Mouse (Mus musculus) thymus, postnatal 25 days (tissue): ENCODE data around the gene Prkce.

ENCODE experiments used
- DNase-seq: peaks from one replicate; pipeline ENCODE4 v3.0.0; 2022

Gene Prkce

DNA sequence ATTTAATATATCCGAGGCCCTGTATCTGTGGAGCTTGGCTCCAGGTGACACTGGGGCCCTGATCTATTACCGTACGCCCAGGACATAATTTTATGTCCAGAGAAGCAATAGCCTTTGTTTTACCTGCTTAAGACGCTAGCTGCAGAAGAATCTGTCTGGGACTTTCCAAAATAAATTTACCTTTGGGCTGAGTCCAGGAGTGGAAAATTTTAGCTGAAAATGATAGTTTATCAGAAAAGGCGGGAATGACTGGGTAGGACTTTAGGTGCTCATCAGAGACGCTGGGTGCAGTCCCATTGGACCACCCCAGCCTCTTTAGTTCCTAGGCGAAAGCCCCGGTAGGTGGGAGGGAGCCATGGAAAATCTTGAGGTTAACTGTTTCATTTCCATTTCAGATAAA, 58.6 kb downstream of the Prkce start:
- DNase-seq, result no peak

DNA sequence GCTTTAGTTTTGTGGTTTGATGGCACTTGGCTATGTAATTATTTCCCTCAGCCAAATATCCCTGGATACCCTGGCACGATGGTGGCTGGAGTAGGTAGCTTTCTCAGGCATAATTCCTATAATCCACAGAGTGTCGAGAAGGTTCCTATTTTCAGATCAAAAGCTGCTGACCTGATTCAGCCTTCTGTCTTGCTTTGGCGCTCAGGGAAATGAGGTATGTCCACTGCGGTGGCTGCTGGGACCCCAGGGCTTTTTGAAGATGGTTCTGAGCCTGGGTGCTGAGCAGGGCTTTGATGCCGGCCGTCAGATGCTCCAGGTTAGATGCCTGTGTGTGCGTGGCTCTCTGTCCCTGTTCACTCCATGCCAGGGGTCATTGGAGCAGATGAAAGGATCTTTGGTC, 59.0 kb downstream of the Prkce start:
- DNase-seq, result no peak

DNA sequence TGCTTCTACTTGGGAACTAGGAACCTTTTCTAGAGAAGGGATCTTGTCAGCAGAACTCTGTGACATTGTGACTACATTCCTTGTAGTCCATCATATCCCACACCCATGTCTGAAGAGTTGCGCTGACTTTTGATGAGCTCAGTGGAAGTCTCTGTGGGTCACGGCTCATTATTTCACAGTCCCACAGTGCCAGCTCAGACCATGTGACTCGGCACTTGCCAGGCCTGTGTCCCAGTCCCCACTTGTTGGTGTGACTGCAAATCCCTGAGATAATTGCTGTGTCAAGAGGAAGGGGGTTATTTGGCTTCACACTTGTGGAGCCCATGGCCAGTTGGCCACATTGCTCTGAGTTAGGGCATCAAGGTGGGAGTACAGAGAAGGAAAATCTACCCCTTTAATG, 59.8 kb downstream of the Prkce start:
- no peak for DNase-seq

DNA sequence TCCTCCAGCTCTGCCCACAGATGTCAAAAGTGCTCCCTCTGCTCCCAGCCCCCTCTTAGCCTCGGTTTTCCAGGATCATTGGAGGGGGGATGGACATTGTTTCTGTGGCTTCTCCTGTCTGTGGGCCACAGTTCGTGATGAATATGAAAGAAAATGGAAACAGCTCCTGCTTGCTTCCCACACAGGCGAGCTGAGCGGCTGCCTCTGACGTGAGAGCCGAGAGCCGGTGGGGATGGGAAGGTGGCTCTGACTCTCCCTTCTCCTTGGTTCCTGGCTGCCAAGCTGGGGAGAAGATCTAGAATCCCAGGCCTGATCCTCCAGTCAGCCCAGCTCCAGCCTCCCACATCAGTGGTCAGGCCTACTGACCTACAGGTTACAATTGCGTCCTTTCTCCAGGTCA, 61.3 kb downstream of the Prkce start:
- DNase-seq, result no peak

DNA sequence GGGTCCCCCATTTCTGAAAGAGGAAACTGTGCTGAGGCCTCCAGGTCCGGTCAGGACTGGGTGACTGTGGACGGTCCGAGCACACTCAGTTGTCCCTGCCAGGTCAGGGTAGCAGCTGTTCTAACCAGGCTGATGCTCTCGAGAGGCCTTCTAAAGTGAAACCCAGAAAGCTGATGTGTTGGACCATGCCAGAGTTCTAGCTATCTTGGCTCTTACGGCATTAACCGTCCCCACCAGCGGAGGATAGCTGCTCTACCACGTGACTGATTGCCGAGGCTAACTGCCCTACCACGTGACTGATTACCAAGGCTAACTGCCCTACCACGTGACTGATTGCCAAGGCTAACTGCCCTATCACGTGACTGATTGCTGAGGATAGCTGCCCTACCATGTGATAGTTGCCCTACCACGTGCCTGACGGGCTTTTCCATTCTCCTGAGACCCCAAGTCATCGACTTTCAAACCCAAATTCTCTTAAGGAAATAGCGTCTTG, 62.6 kb downstream of the Prkce start:
- DNase-seq, result no peak

DNA sequence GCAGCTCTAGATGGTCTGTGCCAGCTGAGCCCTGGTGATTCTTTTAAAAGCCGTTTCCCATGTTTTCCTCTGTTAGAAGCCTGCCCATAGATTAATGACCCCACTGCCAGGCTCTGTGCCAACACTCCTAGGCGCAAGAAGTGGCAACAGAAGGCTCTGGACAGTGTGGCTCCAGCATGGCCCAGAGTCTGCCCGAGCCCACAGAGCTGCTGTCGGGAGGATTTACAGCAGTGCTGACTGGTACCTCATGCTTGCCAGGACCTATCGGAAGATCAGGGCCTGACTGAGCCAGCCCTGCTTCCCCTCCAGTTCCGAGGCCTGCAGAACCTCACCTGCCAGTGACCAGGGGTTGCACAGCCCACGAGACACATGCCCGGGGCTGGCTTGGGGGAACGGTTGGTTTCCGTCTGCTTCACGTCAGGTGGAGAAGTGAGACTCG, 64.2 kb downstream of the Prkce start:
- DNase-seq, result no peak

DNA sequence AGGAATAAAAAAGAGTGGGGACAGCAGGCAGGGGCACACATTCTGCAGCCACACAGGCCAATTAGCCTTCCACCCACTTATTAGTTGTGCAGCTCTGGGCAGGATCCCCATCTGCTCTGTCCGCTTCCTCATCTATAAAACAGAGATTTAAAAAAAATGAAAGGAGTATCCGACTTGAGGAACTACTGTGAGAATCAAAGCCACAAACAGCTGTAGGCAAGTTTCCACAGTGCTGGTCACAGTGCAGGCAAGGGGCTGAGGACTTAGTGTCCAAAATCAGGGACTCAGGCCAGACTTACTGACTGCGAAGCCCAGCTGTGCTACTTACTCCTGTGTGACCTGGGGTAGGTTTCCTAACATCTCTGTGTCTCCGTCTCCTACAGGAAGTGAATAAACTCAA, 64.7 kb downstream of the Prkce start:
- DNase-seq, result no peak

DNA sequence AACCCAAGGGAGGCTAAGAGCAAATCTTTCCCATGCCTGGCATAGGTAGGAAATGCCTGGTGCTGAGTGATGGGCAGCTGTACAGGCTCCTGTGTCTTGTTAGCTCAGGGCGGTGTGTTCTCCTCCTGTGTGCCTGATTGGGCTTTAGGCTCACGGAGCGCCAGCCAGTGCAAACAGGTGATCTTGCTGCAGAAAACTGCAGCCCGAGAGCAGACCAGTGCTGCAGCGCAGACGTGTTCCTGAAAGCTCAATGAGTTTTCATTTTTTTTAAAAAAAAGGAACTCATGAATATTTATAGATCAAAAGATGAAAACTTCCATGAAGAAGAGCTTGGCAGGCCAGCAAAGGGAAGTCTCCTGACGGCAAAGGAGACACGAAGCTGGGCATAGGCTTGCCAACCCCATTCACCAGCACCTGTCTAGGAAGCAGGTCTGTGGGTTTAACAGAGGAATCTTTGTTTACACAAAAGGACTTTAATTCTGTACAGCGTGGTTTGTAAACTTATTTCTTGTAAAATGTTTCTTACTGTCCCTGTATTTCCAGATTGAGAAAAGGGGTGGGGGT, 67.1 kb downstream of the Prkce start:
- no peak for DNase-seq

DNA sequence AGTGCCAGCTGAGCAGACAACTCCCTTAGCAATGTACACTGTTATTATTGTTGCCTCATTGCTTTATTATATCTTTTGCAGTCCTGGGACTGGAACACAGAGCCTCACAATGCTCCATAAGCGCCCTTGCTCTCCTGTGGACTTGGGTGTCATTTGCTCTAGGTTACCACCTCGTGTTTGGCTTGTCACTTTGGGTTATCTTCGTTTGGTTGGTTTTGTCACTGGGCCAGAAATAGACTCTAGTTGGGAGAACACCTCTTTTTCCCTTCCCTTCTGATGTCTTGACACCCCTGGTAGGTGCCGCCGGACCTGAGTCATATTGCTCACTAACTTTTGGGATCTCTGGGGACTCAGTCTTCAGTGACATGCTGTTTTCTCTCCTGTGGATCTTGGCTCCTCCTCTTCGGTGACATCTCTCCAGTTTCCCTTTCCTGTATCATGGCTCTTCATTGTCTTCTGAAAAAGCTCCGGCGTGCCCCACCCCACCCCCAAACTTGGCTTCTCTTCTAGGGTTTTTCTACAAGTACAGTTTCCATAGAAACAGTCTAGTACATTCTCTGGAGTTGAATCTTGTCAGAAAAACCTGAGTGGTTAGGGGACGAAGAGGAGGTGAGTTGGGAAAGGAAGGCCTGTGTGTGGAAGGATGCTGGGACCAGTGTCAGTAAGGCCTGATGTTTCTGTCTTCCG, 68.6 kb downstream of the Prkce start:
- no peak for DNase-seq

DNA sequence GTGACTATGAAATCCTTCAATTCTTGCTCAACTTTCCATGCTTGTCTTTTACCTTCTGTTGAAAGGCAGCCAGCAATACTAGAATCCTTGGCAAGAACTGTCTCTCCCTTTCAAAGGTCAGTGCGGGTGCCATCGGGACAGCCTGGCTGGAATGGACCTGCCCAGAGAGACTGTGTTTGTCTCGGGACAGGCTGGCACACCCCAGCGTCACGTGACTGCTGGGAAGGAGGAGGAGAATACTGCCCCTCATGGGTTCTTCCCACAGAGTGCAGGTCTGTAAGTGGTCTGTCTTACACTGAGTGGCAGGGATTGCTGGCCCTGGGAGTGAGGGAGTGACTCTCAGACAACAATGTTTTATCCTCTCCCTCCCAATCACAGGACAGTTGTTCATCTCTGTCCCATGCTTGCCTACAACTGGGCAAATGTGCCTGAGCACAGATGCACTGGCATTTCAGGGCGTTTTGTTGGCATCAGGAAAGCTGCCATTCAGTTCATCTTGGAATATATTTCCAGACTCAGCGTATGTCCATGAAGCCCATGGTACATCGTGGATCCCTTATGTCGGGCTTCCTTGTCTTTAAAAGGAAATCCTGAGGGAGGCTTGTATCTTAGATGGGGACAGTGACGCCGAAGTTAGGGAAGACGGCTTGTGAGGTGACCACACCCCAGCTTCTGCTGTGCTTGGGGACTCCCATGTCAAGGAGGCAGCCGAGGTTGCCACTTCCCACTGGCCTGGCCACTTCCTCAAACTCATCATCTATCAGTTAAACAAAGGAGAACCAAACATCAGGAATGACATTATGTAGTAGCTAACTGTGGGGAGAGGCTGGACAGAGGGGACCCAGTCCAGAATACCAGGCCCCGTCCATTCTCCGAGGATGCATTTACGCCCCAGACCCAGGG, 69.5 kb downstream of the Prkce start:
- DNase-seq, result no peak

DNA sequence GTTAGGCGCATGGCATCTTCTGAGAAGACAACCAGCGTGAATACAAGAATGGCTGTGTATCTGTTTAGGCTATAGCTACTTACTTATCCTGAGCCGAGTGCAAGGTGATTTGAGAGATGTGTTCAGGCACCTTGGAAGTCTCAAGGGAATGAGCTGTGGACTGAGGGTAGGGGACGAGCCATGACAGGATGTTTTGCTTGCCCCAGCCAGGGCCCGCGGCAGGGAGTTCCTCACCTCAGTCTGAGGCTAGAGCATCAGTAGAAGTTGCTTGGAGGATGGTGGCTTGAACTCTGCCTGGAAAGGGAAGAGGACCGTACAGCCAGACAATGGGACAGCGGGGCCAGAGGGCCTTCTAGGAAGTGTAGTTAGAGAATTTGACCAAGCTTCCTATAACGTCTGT, 74.7 kb downstream of the Prkce start:
- DNase-seq, result no peak

DNA sequence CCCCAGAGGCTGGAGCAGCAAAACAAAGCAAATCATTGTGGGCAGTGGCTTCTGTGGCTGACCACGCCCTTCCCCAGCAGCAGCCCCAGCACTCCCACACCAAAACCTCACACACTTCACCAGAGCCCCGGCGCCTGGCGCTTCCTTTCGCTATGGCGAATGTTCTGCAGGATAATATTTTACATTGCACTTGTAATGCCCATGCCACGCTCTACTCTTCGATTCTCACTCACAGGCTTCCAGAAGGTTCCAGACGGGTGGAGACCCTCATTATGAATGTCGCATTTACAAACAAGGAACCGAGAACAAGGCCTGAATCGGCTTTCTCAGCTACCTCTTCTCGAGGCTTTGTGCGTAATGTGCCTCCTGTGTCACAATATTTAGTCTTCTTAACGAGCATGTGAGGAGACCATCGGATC, 75.5 kb downstream of the Prkce start:
- DNase-seq, result no peak

DNA sequence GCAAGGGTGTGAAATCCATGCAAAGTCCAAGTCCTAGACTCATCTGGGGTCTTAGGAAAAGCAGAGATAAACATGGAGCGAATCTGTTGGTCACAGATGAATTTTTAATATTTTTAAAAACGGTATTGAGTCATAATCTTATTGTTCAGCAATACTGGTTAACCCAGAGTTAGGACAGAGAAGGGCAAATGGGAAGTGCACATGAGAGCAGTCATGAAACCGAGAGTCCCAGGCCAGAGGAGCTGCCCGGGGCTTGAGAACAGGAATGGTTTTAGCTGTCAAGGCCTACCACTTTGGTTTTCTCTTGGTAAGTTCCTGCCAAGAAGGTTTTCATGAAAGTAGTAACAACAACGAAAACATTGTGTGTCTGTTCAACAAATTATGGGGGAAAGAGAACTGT, 76.8 kb downstream of the Prkce start:
- no peak for DNase-seq

DNA sequence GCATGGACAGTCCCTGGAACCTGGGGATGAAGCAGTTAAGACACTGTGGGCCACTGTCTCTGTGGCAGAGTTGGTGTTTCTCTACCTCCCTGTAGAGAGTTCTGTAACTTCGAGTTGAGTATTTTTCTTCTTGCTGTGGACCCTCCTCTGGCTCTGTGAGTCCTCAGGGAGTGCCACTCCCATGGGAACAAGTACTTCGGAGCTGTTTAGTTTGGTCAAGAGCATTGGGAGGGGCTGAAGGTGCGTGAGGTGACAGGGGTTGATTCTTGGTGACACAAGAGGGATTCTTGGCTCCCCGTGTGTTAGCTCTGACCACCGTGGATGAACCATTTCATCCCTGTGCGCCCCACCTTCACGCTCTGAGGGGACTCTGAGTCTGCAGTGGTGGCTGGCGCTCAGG, 81.2 kb downstream of the Prkce start:
- no peak for DNase-seq

DNA sequence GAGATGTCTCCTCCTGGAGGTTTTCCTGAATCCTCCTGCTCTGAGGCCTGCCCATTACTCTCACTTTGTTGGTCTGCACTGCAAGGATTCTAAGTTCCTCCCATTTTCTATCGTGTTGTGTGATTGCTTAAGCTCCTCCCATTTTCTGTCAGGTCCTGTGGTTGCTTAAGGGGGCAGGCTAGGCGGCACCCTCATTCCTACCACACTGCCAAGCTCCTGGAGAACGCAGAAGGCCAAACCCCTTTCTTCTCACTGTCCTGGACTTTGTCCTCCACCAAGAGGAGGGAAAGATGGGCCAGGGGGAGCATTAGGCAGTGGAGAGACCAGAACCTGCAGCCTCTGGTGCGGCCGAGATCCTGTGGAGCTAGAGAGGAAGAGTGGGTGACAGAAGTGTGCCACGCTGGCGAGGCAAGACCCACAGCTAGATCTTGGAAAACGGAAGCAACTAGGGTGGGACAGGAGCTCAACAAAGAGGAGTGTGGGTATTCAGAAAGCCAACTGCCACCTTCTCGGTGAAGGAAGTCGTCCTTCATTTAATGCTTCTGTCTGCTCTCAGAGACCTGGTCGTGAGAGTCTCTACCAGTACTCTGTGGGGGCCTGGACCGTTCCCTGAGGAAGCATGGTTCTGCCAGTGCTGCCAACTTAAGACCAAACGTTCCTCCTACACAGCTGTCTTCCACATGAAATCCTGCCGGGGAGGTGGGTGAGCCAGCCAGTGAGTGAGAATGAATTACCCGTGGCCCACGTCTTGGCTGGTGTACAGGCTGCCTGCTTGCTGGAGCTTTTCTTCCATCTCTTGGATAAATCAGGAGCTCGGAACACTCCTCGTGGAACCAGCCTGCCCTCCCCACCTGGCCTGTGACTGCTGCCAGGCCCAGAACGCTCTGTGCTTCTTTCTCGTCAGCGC, 82.2 kb downstream of the Prkce start:
- DNase-seq, result no peak

DNA sequence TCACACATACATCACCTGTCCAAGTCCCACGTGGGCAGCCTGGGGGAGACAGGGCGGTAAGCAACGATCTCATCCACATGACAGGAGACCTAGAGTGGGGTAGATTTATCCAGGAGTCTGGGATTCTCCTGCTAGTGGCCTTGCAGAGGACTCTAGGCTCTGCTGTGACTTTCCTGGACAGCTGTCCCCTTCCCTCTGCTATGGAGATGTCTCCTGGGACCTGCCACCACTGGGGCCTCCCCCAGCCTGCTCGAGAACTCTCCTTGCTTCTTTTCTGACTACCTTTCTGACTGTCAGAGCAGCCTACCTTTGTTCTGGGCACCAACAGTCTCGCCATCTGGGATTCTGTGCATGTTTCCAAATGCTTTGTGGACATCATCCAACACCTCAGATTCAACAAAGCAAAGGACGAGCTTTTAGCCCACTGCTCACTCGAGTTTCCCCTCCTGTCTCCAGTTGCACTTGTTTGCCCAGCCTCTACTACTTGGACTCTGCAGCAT, 82.9 kb downstream of the Prkce start:
- no peak for DNase-seq

DNA sequence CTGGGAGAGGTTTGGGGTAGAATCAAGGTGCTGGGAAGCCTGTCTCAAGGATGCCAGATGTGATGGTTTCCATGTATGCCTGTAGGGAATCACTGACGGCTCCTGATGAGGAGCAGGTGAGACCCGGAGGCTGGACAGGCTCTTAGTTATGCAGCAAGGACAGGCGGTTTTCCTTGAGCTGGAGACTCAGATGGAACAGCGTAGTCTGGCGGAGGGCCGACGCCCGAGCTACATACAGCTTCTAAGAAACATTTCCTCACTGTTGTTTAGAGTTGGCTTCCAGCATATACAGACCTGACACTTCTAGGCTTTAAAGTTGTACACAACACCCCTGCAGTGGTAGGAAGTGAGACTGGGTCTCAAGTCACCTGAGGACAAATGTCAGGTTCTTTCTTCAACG, 86.3 kb downstream of the Prkce start:
- no peak for DNase-seq

DNA sequence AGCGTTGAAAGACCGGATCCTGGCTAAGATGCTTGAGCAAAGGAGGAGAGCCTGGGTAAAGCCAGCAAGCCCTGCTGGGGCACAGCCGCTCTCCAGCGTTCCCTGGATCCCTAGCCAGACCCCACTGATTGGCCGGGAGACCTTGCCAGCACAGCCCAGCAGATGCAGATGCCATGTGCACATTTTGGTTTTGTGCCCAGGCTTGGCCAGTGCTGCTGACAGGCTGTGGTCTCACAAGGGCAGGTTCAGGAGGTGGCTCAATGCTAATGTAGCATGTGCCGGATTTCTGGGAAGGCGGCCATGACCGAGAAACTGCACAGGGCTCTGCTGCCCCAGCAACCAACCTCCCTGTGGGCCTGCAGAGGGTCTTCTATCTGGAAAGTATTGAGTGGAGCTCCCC, 86.7 kb downstream of the Prkce start:
- no peak for DNase-seq

DNA sequence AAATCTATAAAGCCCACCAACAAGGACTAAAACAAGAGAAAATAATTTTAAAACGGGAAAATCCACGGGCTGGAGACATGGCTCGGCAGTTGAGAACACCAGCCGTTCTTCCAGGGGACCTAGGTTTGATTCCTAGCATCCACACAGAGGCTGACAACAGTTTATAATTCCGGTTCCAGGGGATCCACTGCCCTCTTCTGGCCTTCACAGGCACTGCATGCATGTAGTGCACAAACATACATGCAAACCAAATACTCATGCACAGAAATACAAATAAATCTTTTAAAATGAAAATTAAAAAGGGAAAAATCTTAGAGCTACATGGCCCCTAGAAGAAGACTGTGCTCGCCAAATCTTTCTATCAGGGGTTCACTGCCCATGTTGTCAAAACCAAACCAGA, 87.4 kb downstream of the Prkce start:
- no peak for DNase-seq

DNA sequence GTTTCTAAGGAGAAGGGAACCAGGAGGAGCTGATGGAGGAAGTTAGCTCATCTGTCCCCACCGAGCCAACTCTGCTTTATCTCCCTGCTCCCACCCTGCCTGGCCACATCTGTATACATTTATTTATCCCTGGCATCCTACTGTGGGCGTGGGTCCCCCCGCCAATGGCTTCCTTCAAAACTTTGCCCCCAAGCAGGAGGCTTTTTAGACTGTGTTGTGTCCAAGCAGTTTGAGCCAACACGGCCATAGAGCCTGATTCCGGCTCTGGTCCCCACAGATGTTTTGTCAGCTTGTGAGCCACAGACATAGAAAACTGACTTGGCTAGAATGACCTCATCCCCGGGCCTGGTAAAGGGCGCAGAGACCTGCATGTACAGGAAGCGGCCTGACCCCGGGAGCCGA, 89.1 kb downstream of the Prkce start:
- no peak for DNase-seq

DNA sequence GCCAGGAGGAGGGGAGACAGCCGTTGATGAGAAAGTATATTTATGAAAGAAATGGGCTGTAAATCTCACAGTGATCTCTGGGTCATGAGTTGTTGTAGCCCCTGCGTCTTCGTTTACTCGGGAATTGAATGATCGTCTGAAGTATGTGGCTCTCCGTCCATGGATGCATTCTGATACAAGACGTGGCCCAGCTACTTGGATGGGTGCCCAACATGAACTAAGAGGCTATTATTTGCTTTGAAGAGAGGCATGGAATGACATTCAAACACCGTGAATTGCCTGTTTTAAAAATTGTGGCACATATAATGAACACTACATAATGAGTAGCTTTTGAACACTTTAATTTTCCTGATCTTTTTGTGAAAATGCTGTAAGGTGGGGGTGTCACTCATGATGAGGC, 93.5 kb downstream of the Prkce start:
- no peak for DNase-seq

DNA sequence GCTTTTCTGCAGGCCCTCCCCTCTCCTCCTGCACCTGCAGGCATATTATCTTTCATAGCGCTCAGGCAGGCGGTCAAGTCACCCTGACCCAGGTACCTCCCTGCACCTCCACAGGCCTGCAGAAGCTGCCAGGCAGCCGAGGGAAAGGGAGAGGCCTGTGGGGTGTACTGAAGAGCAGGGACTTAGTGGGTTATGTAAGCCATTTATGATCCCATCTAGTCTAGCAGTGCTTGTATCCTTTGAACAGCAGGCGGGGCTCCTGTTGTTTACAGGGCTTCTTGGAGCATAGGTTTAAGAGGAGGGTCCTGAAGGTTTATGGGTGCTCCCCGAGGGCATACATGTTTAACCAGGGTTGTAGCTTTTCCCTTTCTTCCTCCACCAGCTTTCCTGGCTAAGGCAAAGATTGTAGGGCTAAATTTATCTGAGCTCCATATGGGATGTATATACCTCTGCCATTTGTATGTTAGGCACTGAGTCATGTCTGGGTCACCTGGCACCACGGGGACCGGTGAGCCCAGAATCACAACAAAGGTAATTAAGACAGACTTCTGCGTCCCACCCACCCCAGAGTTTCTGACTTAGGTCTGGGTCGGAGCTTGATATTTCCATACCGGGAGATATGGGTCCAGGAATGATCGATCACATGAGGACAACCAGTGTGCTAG, 96.5 kb downstream of the Prkce start:
- no peak for DNase-seq
